Mouse (Mus musculus) intestine, embryonic 14.5 days (tissue): Measurements from ENCODE around the gene Pax5. TPM values are rescaled to one million over a fixed set of nuclear protein-coding genes. Genes with fewer than 3 reads are reported as not detected.

ENCODE experiments used
- ATAC-seq: fragments of 200-750 bp; cut with Nextera tagmentation; replicated peaks from 2 replicates; pipeline ENCODE4 v1.8.0; 2017; ENCODE audit warnings: low read depth, moderate number of reproducible peaks, moderate TSS enrichment, moderate library complexity; ENCODE audit not compliant: low FRiP score, low TSS enrichment
- DNase-seq: peaks from one replicate; pipeline ENCODE4 v3.0.0-alpha.2; 2018; ENCODE audit warnings: low spot score
- H3K27ac ChIP-seq: fragments of 300-500 bp; sonication (generic); 2 replicates; pipeline ENCODE4 v1.5.1; 2014; ENCODE audit warnings: low read depth, mild to moderate bottlenecking, control low read depth
- H3K27me3 ChIP-seq: fragments of 300-500 bp; sonication (generic); replicated peaks from 2 replicates; pipeline ENCODE4 v1.6.1; 2014; ENCODE audit warnings: low read length, control low read depth; ENCODE audit not compliant: control insufficient read depth, insufficient read depth
- H3K36me3 ChIP-seq: fragments of 300-500 bp; sonication (generic); 2 replicates; pipeline ENCODE4 v1.6.1; 2014; ENCODE audit warnings: low read length, control low read depth; ENCODE audit not compliant: control insufficient read depth, insufficient read depth
- H3K4me1 ChIP-seq: fragments of 300-500 bp; sonication (generic); replicated peaks from 2 replicates; pipeline ENCODE4 v1.6.1; 2014; ENCODE audit warnings: low read length, control low read depth, mixed read lengths; ENCODE audit not compliant: control insufficient read depth, insufficient read depth
- H3K4me2 ChIP-seq: fragments of 300-500 bp; sonication (generic); 2 replicates; pipeline ENCODE4 v1.6.1; 2014; ENCODE audit warnings: low read length
- H3K4me3 ChIP-seq: fragments of 300-500 bp; sonication (generic); 2 replicates; pipeline ENCODE4 v1.5.1; 2014; ENCODE audit warnings: low read depth, low read length, control low read depth, mixed read lengths
- H3K9ac ChIP-seq: fragments of 300-500 bp; sonication (generic); 2 replicates; pipeline ENCODE4 v1.6.1; 2014; ENCODE audit warnings: mild to moderate bottlenecking, low read length
- H3K9me3 ChIP-seq: fragments of 300-500 bp; sonication (generic); 2 replicates; pipeline ENCODE4 v1.6.1; 2016; ENCODE audit warnings: low read length, control low read depth; ENCODE audit not compliant: control insufficient read depth
- WGBS: fragments of 180-500 bp; shearing (Covaris S2); extraction: QIAGEN DNeasy Blood & Tissue Kit; methylation state at CpG from one replicate; pipeline ENCODE4 v1.1.7; 2014; 5-methylcytosine and 5-hydroxymethylcytosine counted together
- polyA plus RNA-seq: library from polyadenylated mRNA; unstranded; fragments of >200 nt; fragmentation: Nextera tagmentation; extraction: Ambion mirVana; gene quantifications from 2 replicates; pipeline ENCODE4 v1.2.1, GENCODE M21; 2014

The Pax5 gene
- polyA plus RNA-seq, 1 experiment from 2014 or later, result not detected

DNA sequence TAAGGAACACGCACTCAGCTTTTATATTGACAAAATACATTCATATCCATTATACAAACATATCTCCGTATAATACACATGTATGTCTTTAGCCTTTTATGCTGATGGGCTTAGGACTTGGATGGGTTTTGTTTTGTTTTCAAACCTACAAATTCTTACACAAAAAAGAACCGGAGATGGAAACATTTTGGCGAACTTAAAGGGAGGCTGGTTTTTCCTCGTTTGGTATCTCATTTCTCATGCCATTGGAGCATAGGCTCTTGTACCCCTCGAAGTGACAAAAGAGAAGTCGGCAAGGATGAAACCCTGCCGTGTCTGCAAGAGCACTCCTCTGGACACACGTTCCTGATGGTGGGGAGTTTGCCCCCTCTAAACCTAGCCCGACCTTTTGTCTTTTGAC lies 6.1 kb upstream of the Pax5 start:
- DNase-seq (no peak), ATAC-seq (no peak)
- Histone ChIP-seq H3K36me3 (no peaks in the 10 kb centered on the region), H3K9ac (no peak overlapping the region), H3K4me2 (no peak overlapping the region), H3K4me3 (no peak overlapping the region), H3K27me3 (peaks cover 79% of the 10 kb centered on the region), H3K9me3 (no peaks in the 10 kb centered on the region), H3K27ac (no peak overlapping the region), H3K4me1 (0 out of 2 replicates have a peak, but pooled peaks cover 6% of the 10 kb centered on the region)
- 6% methylated on average over 10 of the region's 10 CpGs for WGBS

DNA sequence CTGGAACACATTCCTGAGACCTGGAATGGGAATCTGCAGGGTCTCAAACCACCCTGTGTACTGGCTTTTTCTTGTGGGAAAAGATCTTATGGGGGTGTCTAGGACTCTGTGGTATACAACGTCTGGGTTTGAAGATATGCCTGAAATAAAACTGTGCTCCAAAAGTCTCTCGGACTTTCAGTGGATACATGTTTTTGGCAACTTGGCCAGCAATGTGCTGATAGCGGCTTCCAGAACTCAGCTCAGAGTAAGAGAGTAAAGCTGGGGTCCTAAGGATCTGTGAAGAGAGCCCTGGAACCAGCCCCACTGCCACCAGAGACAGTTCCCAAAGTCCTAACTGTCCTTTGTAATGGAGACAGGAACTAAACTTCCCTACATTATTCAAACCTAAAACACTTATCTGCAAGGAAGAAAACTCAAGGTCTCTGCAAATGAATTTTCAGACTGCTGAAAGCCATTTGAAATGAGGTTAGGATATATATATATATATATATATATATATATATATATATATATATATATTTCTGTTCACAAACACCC lies 5.4 kb upstream of the Pax5 start:
- no peak overlapping the region for H3K4me3 ChIP-seq
- no peaks in the 10 kb centered on the region for H3K9me3 ChIP-seq
- no peaks in the 10 kb centered on the region for H3K36me3 ChIP-seq
- H3K4me2 ChIP-seq, result no peak overlapping the region
- H3K9ac ChIP-seq, result no peak overlapping the region
- no peak for ATAC-seq
- no peak for DNase-seq
- H3K4me1 ChIP-seq, result 0 out of 2 replicates have a peak, but pooled peaks cover 6% of the 10 kb centered on the region
- H3K27ac ChIP-seq, result no peak overlapping the region
- WGBS, result 12% methylated on average over 3 of the region's 3 CpGs
- peaks cover 86% of the 10 kb centered on the region for H3K27me3 ChIP-seq

DNA sequence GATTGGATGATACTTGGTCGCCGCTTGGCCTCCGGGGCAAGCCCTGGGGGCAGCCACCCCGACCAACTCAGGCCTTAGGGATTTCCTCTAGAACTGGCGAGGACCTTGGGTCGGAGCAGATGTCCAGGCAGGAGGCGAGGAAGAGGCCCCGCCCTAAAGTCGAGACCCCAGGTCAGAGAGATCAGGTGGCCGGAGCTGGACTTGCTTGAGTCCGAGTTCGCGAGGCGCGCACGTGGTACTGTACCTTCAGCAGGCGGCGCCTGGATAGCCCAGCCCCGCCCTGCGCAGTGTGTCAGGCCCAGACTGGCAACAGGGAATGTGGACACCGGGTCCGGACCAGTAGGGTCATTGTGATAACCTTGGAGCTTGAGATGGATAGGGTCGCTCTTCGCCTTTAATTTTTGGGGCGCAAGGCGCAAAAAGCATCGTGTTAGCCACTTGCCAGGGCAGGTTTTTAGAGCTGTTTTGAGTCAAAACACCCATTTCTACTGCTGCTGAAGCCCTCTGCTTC lies 3.9 kb upstream of the Pax5 start:
- under 1% methylated on average over 27 of the region's 27 CpGs for WGBS
- Histone ChIP-seq H3K36me3 (no peaks in the 10 kb centered on the region), H3K4me3 (no peak overlapping the region), H3K9ac (no peak overlapping the region), H3K4me2 (no peak overlapping the region), H3K4me1 (0 out of 2 replicates have a peak, but pooled peaks cover 6% of the 10 kb centered on the region), H3K9me3 (no peaks in the 10 kb centered on the region), H3K27me3 (peaks cover 95% of the 10 kb centered on the region), H3K27ac (no peak overlapping the region)
- DNase-seq (no peak), ATAC-seq (no peak)

DNA sequence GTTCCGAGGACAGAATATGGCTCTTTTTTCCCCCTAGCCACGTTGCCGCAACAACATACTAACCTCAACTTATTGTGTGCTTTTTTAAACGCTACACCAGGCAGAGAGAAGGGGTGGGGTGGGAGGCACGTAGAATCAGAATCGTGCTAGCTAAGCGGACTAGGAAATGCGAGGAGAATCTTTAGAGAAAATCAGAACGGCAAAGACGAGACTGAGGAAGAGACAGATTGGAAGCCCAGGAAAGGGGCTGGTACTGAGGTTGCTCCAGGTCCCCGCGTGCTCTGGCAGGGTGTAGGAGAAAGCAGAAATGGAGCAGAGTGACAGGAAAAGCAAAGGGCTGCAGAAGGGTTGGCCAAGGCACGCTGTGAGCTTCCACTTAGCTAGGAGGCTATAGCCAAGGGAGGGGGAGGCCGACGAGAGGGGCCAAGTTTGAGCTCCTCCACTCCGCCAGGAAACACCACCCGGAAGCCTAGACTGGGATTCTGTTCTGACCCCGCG lies 3.3 kb upstream of the Pax5 start:
- Histone ChIP-seq H3K36me3 (no peaks in the 10 kb centered on the region), H3K27ac (no peak overlapping the region), H3K4me3 (no peak overlapping the region), H3K4me2 (no peak overlapping the region), H3K9me3 (no peaks in the 10 kb centered on the region), H3K4me1 (0 out of 2 replicates have a peak, but pooled peaks cover 6% of the 10 kb centered on the region), H3K27me3 (peaks cover 98% of the 10 kb centered on the region), H3K9ac (no peak overlapping the region)
- peak; percentile 59 for DNase-seq
- no peak for ATAC-seq
- WGBS, result under 1% methylated on average over 19 of the region's 19 CpGs

DNA sequence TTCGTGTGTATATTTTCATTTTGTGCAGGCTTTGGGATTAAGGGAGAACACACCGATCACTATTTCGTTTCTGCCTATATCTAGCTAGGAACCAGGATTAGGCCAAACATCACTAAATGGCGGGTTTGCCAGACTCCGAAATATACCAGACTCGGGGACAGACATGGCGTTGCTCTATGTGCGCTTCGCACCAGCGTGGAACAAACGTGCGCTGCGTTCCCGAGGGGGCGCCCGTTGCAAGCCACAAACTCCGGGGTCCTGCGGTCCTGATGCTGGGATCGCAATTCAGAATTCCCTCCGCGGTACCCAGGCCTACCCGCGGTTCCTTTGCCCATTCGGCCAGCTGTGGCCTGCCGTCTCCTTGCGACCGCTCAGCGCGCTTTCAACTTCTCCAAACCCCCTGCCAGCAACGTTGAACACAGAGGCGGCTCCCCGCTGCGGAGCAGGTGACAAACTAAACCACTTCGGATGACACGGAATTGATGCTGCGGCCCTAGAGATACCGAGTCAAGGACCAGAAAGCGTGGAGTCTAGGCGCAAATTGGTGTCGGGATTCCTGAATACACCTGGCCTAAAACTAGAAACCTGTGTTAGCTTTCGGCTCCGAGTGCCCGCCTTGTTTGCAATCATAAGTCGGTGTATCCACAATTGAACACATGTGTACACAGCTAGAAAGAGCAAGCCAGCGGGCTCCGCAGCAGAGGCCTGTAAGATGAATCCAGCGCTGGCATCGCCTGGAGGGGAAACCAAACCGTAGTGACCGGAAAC lies 2.7 kb upstream of the Pax5 start:
- H3K9ac ChIP-seq, result no peak overlapping the region
- no peak overlapping the region for H3K4me3 ChIP-seq
- DNase-seq, result peak; percentile 76
- H3K27me3 ChIP-seq, result peaks cover 98% of the 10 kb centered on the region
- no peak overlapping the region for H3K4me2 ChIP-seq
- no peaks in the 10 kb centered on the region for H3K9me3 ChIP-seq
- no peak overlapping the region for H3K27ac ChIP-seq
- ATAC-seq, result no peak
- WGBS, result 1% methylated on average over 50 of the region's 50 CpGs
- 0 out of 2 replicates have a peak, but pooled peaks cover 6% of the 10 kb centered on the region for H3K4me1 ChIP-seq
- H3K36me3 ChIP-seq, result no peaks in the 10 kb centered on the region

DNA sequence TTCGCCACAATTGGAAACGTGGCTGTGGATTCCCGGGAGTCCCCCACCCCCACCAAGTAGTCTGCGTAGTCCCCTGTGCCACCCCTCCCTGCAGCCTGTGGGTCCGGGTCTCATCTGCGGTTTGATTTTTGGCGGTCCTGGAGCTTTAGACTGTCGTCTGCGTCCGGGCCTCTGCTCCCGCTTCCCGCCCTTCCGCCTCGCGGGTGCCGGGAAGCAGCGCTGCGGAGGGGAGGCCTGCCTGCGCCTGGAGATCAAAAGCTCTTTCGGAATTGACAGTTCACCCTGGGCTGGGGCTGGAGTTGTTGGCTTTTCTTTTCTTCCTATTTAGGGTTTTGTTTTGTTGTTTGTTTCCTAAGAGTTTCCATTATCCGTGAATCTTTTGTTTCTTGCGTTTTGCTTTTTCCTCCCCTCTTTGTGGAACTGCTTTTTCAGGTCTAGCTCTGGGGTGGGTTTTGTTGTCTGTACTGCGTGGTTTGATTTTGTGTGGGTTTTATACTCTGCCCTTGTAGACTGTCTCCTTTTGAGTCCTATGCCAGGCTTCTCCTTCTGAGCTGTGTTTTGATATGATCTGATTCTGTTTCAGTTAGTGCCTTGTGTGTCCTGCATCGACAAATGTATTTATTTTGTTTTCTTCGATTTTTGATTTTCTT lies 1.9 kb upstream of the Pax5 start:
- H3K4me1 ChIP-seq, result 0 out of 2 replicates have a peak, but pooled peaks cover 6% of the 10 kb centered on the region
- H3K4me3 ChIP-seq, result no peak overlapping the region
- H3K4me2 ChIP-seq, result no peak overlapping the region
- peaks cover 98% of the 10 kb centered on the region for H3K27me3 ChIP-seq
- peak; percentile 66 for DNase-seq
- H3K9ac ChIP-seq, result no peak overlapping the region
- 2% methylated on average over 25 of the region's 25 CpGs for WGBS
- ATAC-seq, result no peak
- no peaks in the 10 kb centered on the region for H3K9me3 ChIP-seq
- no peak overlapping the region for H3K27ac ChIP-seq
- H3K36me3 ChIP-seq, result no peaks in the 10 kb centered on the region

DNA sequence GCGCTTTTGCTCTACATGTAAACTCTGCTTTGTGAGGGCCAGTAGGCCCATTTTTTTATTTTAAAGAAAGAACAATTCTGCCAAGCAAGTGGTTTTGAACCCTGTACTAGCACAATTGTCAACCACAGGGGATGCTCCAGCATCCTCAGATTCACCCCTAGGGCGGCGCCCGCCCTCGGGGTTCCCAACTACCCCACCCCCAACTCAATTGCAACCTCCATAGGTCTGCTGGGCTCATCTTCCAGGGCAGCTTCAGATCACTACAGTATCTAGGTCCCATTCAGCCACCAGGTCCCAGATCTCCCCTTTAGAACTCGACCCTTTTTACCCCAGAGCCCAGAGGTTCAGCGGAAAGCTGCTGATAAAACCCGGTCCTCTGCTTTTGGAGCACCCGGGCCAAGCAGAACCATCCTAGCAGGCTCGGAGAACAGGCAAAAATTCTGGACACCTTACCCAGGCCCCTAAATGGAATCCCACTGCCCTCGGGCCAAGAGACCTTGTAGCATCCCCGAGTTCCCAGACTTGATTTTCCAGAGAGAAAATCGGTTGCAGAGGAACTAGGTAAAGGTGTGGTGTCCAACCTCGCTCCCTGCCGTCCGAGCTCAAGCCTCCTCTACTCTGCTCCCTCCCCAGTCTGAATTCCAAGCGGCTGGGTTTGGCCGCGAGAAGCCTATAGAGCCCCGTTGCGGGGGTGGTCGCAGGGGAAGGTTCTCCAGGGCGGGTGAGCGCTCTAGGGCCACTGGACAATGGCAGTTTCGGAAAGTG lies 1.0 kb upstream of the Pax5 start:
- DNase-seq (peak; percentile 65), ATAC-seq (no peak)
- Histone ChIP-seq H3K36me3 (no peaks in the 10 kb centered on the region), H3K4me2 (no peak overlapping the region), H3K4me3 (no peak overlapping the region), H3K27ac (no peak overlapping the region), H3K4me1 (0 out of 2 replicates have a peak, but pooled peaks cover 6% of the 10 kb centered on the region), H3K9me3 (no peaks in the 10 kb centered on the region), H3K9ac (no peak overlapping the region), H3K27me3 (peaks cover 98% of the 10 kb centered on the region)
- WGBS, result 2% methylated on average over 25 of the region's 25 CpGs

DNA sequence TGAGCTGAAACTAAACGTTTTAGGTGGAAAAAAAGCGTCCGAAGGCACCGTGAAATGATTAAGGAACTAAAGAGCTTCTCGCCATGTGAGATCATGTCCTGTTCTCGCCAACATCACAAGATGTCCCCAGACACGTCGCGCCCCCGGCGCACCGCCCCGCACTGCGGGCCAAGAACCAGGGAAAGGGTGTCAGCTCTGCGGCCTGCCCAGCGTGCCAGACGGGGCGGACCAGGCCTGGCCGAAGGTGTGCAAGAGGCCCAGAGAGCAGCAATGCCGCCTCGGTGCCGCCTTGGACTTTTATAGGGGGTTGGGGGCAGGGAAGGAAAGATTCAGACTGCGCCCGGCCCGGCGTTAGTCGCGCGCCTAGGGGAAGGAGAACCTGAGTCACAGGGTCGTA lies 412 bp upstream of the Pax5 start:
- H3K9me3 ChIP-seq, result no peaks in the 10 kb centered on the region
- DNase-seq (peak; percentile 63), ATAC-seq (no peak)
- under 1% methylated on average over 30 of the region's 30 CpGs for WGBS
- H3K4me2 ChIP-seq, result no peak overlapping the region
- no peak overlapping the region for H3K9ac ChIP-seq
- no peak overlapping the region for H3K4me3 ChIP-seq
- H3K27ac ChIP-seq, result no peak overlapping the region
- H3K4me1 ChIP-seq, result 0 out of 2 replicates have a peak, but pooled peaks cover 6% of the 10 kb centered on the region
- H3K27me3 ChIP-seq, result peaks cover 100% of the 10 kb centered on the region
- no peaks in the 10 kb centered on the region for H3K36me3 ChIP-seq
